Mouse (Mus musculus) CH12.LX (cell line): ENCODE measurements around the gene Kcnrg.

Source experiments
- CTCF ChIP-seq, 2 experiments: IDR thresholded peaks in 1 of 2; conservative IDR thresholded peaks in 1 of 2; 2 replicates each; pipeline ENCODE4 v1.5.1; 2011 to 2012; ENCODE audit warnings: low read depth in 2 of 2, low read length in 2 of 2, improper control_type of control experiment in 1 of 2, inconsistent platforms in 1 of 2, mild to moderate bottlenecking in 1 of 2, moderate library complexity in 1 of 2
- EP300 ChIP-seq: IDR thresholded peaks from 2 replicates; pipeline ENCODE4 v1.6.1; 2011; ENCODE audit warnings: low read length, improper control_type of control experiment
- HCFC1 ChIP-seq: IDR thresholded peaks from 2 replicates; pipeline ENCODE4 v1.6.1; 2012; ENCODE audit warnings: low read depth, mild to moderate bottlenecking, inconsistent platforms, low read length, improper control_type of control experiment
- MEF2A ChIP-seq: IDR thresholded peaks from 2 replicates; pipeline ENCODE4 v1.6.1; 2014; ENCODE audit warnings: low read depth, mild to moderate bottlenecking, inconsistent platforms, low read length, improper control_type of control experiment, borderline replicate concordance
- POLR2A ChIP-seq: IDR thresholded peaks from 2 replicates; pipeline ENCODE4 v1.6.1; 2011; ENCODE audit warnings: low read depth, mild to moderate bottlenecking, improper control_type of control experiment, low read length
- USF1 ChIP-seq: IDR thresholded peaks from 2 replicates; pipeline ENCODE4 v1.6.1; 2014; ENCODE audit warnings: low read depth, mild to moderate bottlenecking, inconsistent platforms, low read length, improper control_type of control experiment
- USF2 ChIP-seq: conservative IDR thresholded peaks from 2 replicates; pipeline ENCODE4 v1.6.1; 2011; ENCODE audit warnings: low read depth, low read length, improper control_type of control experiment

GRCm38 (mm10) chr14:61650291-61650960 is 43.2 kb downstream of the Kcnrg start:
- no peak for TF ChIP-seq EP300
- TF ChIP-seq CTCF (conservative IDR thresholded peaks at IDR 0.05 in 1 of 2, IDR thresholded peaks at IDR 0.05 in 1 of 2; ENCODE audit: low read depth in 2 of 2, low read length in 2 of 2) = peak; percentile 21 to 75; a peak in 3 of 4 replicates
- TF ChIP-seq HCFC1 = no peak
- no peak for TF ChIP-seq POLR2A
- TF ChIP-seq MEF2A = no peak
- no peak for TF ChIP-seq USF1
- no peak for TF ChIP-seq USF2
